Mouse (Mus musculus) common myeloid progenitor, adult 5-6 weeks (primary cell): ENCODE data around the gene Arhgef10l. TPM values are rescaled to one million over a fixed set of nuclear protein-coding genes. Genes with fewer than 3 reads are reported as not detected.

ENCODE experiments used
- ATAC-seq: replicated peaks from 2 replicates; pipeline ENCODE4 v1.8.0; 2016; ENCODE audit warnings: low read depth, mild to moderate bottlenecking, moderate TSS enrichment, inconsistent platforms; ENCODE audit not compliant: poor library complexity, severe bottlenecking
- total RNA-seq: library from RNA; stranded (forward); fragments of 200-1000, 187-1606 nt; gene quantifications from 2 replicates; pipeline ENCODE4 v1.2.3, GENCODE M21; 2017

The Arhgef10l gene
- total RNA-seq = 0.78 and 1.8 TPM in 2 replicates

GRCm38 (mm10) chr4:140665760-140666159, at the start of gene Arhgef10l:
Gene Arhgef10l (minus strand): TSS chr4:140666012.
- ATAC-seq = no peak

- no peak for ATAC-seq
Measured at GRCm38 (mm10) chr4:140714586-140714985, 48.8 kb upstream of the Arhgef10l start.

DNA sequence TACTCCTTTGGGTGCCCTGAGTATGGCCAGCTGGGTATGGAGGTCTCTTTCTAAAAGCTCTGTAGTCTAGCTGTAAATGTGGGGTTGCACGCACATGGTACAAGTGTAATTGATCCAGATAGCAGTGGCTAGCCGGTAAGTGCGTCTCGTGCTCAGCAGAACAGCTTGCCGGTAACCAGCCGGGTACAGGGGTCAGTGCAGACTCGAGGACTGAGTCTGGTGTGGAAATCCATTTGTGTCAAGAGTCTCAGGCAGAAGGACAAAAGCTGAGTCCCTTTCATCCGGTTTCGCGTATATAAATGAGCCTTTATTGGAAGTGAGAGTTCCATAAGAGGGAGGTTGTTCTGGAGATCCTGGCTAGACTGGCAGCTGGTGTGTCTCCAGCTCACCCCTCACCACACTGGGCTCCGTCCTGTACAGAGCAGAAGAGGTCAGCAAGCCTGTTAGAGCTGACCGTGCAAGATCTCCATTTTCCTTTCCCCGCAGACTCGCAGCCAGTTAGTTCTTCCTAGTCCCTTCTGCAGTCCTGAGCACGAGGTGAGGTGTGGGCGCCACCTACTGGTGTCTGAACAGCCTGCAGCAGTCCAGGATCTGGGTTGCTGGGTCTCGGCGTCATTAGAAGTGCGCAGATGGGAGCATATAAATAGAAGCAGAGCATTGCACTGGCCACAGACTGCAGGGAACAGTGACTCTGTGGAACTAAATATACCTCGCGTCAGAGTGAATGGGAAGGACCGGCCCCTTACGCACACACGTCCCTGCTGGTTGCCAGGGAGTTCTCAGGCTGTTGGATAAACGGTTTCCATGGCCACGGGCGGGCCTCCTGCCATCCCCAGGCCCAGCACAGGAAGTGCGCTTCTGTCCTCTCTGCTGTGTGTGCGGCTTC, 47.9 kb upstream of the Arhgef10l start:
- peak; percentile 85 for ATAC-seq

DNA sequence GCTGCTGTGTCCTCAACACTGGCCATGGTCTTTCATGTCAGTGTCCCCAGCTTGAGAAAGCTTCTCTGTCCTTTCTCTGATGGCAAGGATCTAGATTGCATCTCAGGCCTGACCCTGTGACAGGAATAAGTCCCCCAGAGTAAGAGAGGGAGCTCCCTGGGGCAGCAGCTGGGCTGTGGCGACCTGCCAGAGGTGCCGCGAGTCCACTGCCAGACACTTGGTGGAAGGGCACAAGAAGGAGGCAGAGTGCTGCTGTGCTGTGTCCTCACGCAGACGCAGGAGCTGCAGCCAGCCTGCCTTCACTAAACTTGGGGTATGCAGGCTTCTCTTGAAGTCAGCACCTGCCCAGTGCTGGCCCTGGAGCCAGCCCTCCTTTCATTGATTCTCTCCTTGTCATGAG, 45.5 kb upstream of the Arhgef10l start:
- no peak for ATAC-seq

GRCm38 (mm10) chr4:140710781-140711180, 45.0 kb upstream of the Arhgef10l start:
- no peak for ATAC-seq

DNA sequence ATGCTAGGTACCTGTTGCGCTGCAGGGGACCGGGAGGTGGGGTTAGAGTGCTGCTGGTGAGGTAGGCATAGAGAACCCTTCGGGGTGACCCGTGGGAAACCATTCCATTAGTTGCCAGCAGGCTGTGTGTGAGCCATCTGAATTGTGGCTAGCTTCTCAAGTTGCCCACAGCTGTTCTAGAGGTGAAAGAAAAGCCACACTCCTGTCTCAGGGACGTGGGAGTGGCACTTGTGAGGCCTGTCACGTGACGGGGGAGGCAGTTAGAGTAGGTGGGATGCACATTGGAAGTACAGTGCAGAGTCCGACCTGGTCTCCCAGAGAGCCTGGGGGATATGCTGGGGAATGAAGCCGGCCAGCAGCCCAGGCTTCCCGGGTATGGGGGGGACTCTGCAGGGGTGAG, 43.8 kb upstream of the Arhgef10l start:
- no peak for ATAC-seq

- ATAC-seq = no peak
Measured at GRCm38 (mm10) chr4:140709111-140709510, 43.3 kb upstream of the Arhgef10l start.

DNA sequence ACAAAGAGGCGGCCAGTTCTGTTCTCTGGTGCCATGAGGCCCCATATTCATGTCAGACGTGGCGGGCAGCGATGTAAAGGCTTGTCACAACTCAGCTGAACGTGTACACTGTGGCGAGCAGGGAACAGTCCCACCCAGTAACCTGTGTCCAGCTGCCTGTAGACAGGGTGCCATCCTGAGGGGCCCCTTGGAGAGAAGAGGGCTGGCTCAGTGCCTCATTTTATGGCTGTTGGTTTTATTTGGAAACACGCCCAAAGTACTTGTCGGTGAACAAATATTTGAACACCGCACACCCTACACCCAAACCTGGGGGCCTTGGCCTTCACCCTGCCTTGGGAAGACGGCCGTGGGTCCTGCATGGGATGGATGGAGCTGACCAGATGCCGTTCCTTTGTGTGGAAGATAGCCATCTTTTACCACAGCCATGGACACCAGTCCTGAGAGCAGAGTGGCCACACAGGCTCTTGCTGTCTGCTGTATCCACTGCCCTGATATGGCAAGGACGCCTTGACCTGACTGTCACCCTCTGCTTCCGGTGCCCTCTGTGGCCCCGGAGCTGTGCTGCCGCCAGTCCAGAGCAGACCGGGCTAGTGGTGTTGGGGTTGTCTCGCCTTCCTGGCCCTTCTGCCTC, 42.6 kb upstream of the Arhgef10l start:
- no peak for ATAC-seq

DNA sequence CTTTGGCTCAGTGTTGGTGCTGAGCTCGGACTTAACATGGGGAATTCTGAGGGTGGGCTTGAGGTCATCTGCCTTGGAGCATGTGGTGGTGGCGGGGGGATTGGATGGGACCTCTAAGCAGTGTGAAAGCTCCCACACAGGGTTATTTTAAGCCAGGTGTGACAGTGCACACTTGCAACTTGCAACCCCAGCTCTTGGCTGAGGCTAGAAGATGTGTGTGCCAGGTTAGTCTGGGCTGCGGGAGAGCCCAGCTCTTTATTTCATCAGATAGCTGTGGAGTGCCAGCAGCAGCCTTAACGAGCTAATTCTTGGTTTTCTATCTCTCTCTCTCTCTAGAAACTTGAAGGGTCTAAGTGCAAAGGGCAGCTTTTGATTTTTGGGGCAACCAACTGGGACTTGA, 41.8 kb upstream of the Arhgef10l start:
- ATAC-seq = no peak

- ATAC-seq = no peak
Measured at GRCm38 (mm10) chr4:140704166-140704565, 38.4 kb upstream of the Arhgef10l start.

DNA sequence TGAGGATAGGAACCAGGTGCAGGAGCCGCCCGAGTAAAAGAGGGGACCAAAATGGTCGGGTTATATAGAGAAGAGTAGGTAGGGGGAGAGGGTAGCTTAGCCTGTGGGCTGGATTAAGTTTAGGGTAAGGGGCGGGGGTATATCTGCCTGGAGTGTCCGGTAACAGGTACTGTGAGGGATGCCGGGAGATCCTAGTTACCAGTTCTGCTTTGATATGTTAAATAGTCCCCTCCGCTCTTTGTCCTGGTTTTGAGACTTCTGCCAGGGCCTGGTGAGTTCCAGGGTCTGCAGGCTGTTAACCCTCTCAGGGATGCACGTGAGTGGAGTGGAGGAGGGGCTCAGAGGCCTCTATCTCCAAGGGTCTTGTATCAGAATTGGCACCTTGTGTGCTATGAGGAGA, 37.8 kb upstream of the Arhgef10l start:
- ATAC-seq = no peak

GRCm38 (mm10) chr4:140702611-140703327, 37.0 kb upstream of the Arhgef10l start:
- ATAC-seq = no peak

DNA sequence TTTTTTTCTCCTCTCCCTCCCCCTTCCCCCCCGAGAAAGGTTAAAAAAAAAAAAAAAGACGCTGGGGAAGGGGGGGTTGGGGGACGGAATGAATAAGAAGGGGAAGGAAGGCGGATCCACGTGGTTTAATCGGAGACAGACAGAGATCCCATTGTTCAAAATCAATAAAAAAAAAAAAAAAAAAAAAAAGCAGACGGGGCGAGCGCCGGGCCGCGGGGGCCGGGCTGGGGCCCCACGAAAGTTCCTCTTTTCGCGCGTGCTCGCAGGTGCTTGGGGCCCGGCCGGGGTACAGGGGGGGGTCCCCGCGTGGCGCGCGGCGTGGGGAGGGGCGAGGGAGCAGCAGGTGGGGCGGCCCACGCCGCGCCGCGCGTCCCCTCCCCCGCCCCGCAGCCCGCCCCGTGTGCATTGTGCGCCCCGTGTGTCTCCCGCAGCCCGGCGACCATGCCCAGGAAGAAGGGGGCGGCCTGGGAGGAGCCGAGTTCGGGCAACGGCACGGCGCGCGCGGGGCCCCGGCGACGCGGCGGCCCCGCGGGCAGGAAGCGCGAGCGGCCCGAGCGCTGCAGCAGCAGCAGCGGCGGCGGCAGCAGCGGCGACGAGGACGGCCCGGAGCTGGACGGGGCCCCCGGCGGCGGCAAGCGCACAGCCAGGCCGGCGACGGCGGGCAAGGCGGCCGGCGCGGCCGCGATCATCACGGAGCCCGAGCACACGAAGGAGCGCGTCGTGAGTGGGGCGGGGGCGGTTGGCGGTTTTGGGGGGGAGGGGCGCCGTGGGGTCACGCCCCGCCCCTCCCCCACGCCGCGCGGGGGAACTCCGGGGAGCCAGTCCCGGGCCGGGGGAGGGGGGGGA, 36.1 kb upstream of the Arhgef10l start:
- ATAC-seq = no peak

GRCm38 (mm10) chr4:140701049-140701715, 35.4 kb upstream of the Arhgef10l start:
- ATAC-seq = peak; percentile 22; the same call in 1 of the 2 replicates

DNA sequence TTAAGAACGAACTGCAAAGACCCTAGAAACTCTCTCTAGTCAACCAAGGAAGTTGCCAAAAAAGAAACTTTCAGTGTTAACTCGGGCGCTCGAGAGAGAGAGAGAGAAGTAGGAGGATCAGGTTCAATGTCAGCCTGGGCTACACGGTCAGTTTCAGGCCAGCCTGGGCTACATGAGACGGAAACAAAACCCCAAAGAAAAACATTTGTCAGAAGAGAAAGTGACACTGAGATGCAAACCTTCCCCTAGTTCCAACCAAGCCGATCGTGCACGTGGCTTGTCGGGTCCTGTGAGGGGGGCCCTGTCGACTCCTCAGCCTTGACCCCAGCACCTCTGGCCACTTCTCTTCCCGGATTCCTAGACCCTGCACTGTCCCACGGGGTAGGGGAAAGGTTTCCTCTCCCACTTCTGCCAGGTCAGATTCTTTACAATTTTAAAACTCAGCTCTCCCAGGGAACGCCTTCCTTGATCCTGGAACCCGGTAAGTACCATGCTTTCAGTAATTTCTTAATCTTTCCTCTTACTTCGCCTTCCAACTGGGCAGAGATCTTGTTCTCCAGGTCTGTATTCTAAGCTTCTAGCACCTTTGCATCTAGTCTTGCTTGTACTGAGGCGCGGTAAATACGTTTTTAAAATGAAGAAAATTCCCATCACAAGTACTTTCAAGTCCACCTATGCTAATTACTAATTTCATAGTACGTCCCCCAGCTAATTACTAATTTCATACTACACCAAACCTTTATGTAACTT, 34.6 kb upstream of the Arhgef10l start, which contains the start of gene Rcc2:
Rcc2 (plus strand) TSS at position 273 of the 750 bp plus-strand sequence.
- no peak for ATAC-seq

DNA sequence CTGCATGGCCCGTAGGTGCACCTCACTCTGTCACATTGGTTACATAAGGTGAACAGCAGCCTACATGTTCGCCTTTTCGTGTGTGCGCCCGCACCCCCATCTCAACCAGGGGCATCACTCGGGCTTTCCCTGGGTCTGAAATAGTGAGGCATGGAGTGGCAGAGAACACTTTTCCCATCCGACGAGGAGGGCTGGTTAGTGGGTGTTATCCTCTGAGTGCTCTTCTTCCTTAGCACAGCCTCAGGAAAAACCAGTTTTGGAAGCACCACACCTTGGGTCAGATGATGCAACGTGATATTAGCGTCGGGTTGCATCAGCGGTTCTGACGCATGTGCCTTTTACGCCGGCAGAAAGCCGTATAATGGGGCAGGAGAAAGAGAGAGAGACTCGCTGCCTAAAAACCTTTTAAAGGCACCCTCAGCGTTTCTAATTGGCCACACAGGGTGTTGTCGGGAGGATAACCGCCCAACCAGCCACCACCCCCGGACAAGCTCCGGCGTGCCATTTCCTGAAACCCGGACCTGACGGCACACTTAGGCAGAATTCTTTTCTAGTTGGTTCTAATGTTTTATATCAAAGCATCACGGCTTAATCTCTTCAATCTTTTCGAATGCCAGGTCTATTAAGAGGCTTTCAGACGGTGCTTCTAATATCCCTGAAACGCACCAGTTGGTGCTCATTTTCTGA, 33.8 kb upstream of the Arhgef10l start:
- peak; percentile 64 for ATAC-seq

DNA sequence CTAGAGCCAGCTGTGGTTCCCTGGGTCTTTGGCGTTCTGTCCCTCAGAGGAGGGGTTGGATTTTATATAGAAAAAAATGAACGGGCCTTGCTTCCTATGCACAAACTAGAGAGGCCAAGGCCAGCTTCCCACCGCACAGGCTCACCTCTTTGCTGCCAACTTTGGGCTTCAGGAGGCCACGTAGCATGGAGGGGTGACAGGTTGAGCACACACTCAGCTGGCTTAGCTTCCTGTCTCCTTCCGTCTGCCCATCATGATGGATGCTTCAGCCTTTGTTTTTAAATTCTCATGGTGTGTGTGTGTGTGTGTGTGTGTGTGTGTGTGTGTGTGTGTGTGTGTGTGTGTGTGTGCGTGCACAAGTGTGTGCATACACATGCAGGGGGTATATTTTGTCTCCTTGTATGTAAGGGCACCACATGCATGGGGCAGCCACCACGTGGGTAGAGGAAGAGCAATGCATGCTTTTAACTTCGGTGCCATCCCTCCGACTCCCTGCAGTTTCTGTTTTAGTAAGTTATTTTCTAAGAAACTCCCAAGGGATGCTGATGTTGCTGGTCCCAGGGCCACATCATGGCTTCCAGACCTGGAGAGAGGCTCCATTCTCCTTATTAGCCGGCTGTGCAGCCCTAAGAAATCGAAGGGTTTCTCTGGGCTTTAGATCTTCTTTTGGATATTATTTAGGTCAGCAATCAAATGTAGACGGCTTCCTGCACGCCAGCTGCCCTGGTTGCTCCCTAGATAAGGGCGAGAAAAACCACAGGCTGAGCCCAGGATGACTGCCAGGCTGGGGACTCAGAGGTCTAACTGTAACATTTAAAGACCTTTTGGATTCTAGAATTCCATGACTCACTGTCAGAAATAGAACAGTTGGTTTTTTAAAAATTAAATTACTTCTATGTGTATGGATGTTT, 30.1 kb upstream of the Arhgef10l start:
- ATAC-seq = peak; percentile 50
